Mouse (Mus musculus): ENCODE measurements around the gene Ap1g2. TPM values are rescaled to one million over a fixed set of nuclear protein-coding genes. Genes with fewer than 3 reads are reported as not detected.

Ap1g2 gene
- polyA plus RNA-seq, 1 experiment: 6.5 TPM

DNA sequence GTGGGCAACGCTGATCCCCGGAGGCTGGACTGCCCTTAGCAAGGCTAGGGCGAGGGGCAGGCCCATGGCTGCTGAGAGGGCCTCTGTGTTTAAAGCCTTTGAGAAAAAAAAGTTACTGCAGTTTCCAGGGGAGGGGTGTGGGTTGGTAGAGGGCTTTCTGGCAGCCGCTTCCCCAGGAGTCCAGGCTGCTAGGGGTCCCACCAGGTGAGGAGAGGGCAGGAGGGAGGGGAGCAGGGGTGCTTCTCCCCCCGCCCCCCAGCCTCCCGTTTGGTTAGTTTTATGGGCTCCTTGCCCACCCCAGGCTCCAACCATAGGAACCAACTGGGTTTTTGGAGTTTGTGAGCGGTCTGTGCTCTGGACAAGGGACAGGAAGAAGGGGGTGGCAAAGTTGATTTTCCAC lies 44.5 kb downstream of the Ap1g2 start:
- Histone ChIP-seq H3K79me2 (ENCODE audit: control insufficient read depth, insufficient read depth) (no peaks in the 10 kb centered on the region), H3ac (ENCODE audit: control insufficient read depth, insufficient read length) (no peak overlapping the region), H3K4me3 (no peak overlapping the region), H3K4me2 (ENCODE audit: low read depth) (peak overlapping the region; percentile 50), H3K27me3 (ENCODE audit: control insufficient read depth, insufficient read depth, insufficient read length) (no peaks in the 10 kb centered on the region), H3K36me3 (ENCODE audit: control insufficient read depth, insufficient read depth) (no peaks in the 10 kb centered on the region)
- TF ChIP-seq USF1 (IDR thresholded peaks at IDR 0.05; ENCODE audit: low read depth) (no peak), POLR2A (IDR thresholded peaks at IDR 0.05; ENCODE audit: insufficient read length, low read depth) (no peak), TCF3 (IDR thresholded peaks at IDR 0.05; ENCODE audit: insufficient read length, low read depth) (no peak), MYOD1 (IDR thresholded peaks at IDR 0.05; ENCODE audit: control insufficient read depth in 1 of 3, insufficient read length in 2 of 3, low read depth in 2 of 3) (no peak), REST (IDR thresholded peaks at IDR 0.05; ENCODE audit: insufficient read depth, insufficient read length) (no peak), POLR2AphosphoS2 (IDR thresholded peaks at IDR 0.05; ENCODE audit: insufficient read length, low read depth) (no peak), TCF12 (IDR thresholded peaks at IDR 0.05; ENCODE audit: insufficient read depth, poor library complexity, severe bottlenecking) (no peak), SRF (IDR thresholded peaks at IDR 0.05; ENCODE audit: control insufficient read depth, insufficient read length, low read depth) (no peak), MAX (IDR thresholded peaks at IDR 0.05; ENCODE audit: low read depth) (no peak), E2F4 (IDR thresholded peaks at IDR 0.05; ENCODE audit: insufficient read depth) (no peak), MYOG (IDR thresholded peaks at IDR 0.05; ENCODE audit: control insufficient read depth in 1 of 3, insufficient read depth in 1 of 3, insufficient read length in 2 of 3, low read depth in 2 of 3) (no peak), CEBPB (IDR thresholded peaks at IDR 0.05; ENCODE audit: insufficient read depth, poor library complexity, severe bottlenecking) (no peak)

DNA sequence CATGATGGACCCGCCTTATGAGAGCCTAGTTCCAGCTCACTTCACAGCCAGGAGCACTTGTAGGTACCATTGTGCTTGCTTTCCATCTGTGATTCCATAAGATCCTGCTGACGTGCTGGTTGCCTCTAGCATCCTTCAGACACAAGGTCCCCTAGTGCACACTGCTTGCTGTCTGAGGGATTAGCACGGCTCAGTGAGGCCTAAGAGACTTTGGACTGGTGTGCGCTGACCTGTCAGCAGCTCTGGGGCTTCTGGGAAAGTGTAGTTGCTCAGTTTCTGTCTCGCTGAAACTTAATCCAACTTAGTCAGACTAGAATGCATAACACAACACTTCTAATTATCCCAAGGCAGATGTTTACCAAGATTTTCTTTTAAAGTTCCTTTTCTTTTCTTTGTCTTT lies 46.5 kb downstream of the Ap1g2 start:
- Histone ChIP-seq H3K4me2 (ENCODE audit: low read depth) (no peak overlapping the region), H3K79me2 (ENCODE audit: control insufficient read depth, insufficient read depth) (no peaks in the 10 kb centered on the region), H3K27me3 (ENCODE audit: control insufficient read depth, insufficient read depth, insufficient read length) (no peaks in the 10 kb centered on the region), H3K36me3 (ENCODE audit: control insufficient read depth, insufficient read depth) (no peaks in the 10 kb centered on the region), H3ac (ENCODE audit: control insufficient read depth, insufficient read length) (no peak overlapping the region), H3K4me3 (no peak overlapping the region)
- no peak for TF ChIP-seq REST (IDR thresholded peaks at IDR 0.05; ENCODE audit: insufficient read depth, insufficient read length)
- no peak for TF ChIP-seq POLR2AphosphoS2 (IDR thresholded peaks at IDR 0.05; ENCODE audit: insufficient read length, low read depth)
- no peak for TF ChIP-seq MYOD1 (IDR thresholded peaks at IDR 0.05; ENCODE audit: control insufficient read depth in 1 of 3, insufficient read length in 2 of 3, low read depth in 2 of 3)
- no peak for TF ChIP-seq E2F4 (IDR thresholded peaks at IDR 0.05; ENCODE audit: insufficient read depth)
- no peak for TF ChIP-seq MAX (IDR thresholded peaks at IDR 0.05; ENCODE audit: low read depth)
- TF ChIP-seq USF1 (IDR thresholded peaks at IDR 0.05; ENCODE audit: low read depth): no peak
- TF ChIP-seq MYOG (IDR thresholded peaks at IDR 0.05; ENCODE audit: control insufficient read depth in 1 of 3, insufficient read depth in 1 of 3, insufficient read length in 2 of 3, low read depth in 2 of 3): no peak
- no peak for TF ChIP-seq CEBPB (IDR thresholded peaks at IDR 0.05; ENCODE audit: insufficient read depth, poor library complexity, severe bottlenecking)
- no peak for TF ChIP-seq POLR2A (IDR thresholded peaks at IDR 0.05; ENCODE audit: insufficient read length, low read depth)
- no peak for TF ChIP-seq SRF (IDR thresholded peaks at IDR 0.05; ENCODE audit: control insufficient read depth, insufficient read length, low read depth)
- TF ChIP-seq TCF3 (IDR thresholded peaks at IDR 0.05; ENCODE audit: insufficient read length, low read depth): no peak
- no peak for TF ChIP-seq TCF12 (IDR thresholded peaks at IDR 0.05; ENCODE audit: insufficient read depth, poor library complexity, severe bottlenecking)

DNA sequence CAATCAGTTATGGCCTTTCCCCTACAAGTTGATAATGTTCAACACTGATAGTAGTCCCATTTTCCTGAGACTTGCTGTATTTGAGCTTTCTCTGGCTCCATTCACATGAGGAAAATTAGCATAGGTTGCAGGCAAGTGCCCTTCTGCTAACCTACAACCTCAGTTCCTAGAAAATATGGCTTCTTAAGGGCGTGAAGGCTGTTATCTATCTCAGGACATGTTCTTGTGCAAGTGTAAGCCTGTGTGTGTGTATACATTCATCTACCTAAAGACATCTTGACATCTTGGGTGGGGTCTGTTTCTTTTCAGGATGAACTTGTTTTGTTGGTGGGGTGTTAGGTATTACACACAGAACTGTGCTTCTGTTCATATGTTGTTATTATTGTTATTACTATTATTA lies 47.4 kb downstream of the Ap1g2 start:
- Histone ChIP-seq H3K36me3 (ENCODE audit: control insufficient read depth, insufficient read depth) (no peaks in the 10 kb centered on the region), H3ac (ENCODE audit: control insufficient read depth, insufficient read length) (no peak overlapping the region), H3K27me3 (ENCODE audit: control insufficient read depth, insufficient read depth, insufficient read length) (no peaks in the 10 kb centered on the region), H3K79me2 (ENCODE audit: control insufficient read depth, insufficient read depth) (no peaks in the 10 kb centered on the region), H3K4me2 (ENCODE audit: low read depth) (no peak overlapping the region), H3K4me3 (no peak overlapping the region)
- TF ChIP-seq TCF12 (IDR thresholded peaks at IDR 0.05; ENCODE audit: insufficient read depth, poor library complexity, severe bottlenecking): no peak
- no peak for TF ChIP-seq CEBPB (IDR thresholded peaks at IDR 0.05; ENCODE audit: insufficient read depth, poor library complexity, severe bottlenecking)
- no peak for TF ChIP-seq TCF3 (IDR thresholded peaks at IDR 0.05; ENCODE audit: insufficient read length, low read depth)
- no peak for TF ChIP-seq POLR2AphosphoS2 (IDR thresholded peaks at IDR 0.05; ENCODE audit: insufficient read length, low read depth)
- no peak for TF ChIP-seq REST (IDR thresholded peaks at IDR 0.05; ENCODE audit: insufficient read depth, insufficient read length)
- no peak for TF ChIP-seq MYOD1 (IDR thresholded peaks at IDR 0.05; ENCODE audit: control insufficient read depth in 1 of 3, insufficient read length in 2 of 3, low read depth in 2 of 3)
- TF ChIP-seq MAX (IDR thresholded peaks at IDR 0.05; ENCODE audit: low read depth): no peak
- no peak for TF ChIP-seq SRF (IDR thresholded peaks at IDR 0.05; ENCODE audit: control insufficient read depth, insufficient read length, low read depth)
- no peak for TF ChIP-seq E2F4 (IDR thresholded peaks at IDR 0.05; ENCODE audit: insufficient read depth)
- TF ChIP-seq MYOG (IDR thresholded peaks at IDR 0.05; ENCODE audit: control insufficient read depth in 1 of 3, insufficient read depth in 1 of 3, insufficient read length in 2 of 3, low read depth in 2 of 3): no peak
- TF ChIP-seq USF1 (IDR thresholded peaks at IDR 0.05; ENCODE audit: low read depth): no peak
- TF ChIP-seq POLR2A (IDR thresholded peaks at IDR 0.05; ENCODE audit: insufficient read length, low read depth): no peak

DNA sequence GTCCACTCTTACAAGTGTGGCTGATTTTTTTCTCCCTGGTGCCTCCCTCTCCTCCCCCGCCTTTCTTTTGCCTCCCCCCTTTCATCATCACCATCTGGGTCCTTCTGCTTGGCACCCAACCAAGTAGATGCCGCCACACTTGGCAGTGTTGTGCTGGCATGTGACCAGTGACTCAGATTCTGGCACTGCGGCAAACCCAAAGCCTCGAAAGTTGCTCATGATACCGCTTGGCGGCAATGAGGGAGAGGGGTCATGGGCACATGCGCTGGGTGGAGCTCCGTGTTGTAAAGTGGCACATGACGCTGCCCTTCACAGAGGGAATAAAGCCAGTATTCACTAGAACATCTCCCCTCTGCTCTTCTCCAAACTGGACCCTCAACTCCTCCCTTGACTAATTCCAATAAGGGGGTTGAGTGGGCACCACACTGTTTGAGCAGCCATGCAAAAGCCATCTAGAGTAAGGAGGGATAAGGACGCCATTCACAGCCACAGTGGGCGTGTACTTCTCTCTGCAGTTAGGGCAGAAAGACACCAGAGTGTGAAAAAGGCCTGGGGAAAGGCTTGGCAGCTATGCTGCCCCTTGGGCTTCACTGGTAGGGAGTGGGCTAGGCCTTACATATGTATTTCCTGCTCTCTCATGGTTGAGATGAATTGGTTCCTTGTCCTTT lies 51.1 kb downstream of the Ap1g2 start:
- Histone ChIP-seq H3K4me2 (ENCODE audit: low read depth) (peak overlapping the region; percentile 52), H3K27me3 (ENCODE audit: control insufficient read depth, insufficient read depth, insufficient read length) (no peaks in the 10 kb centered on the region), H3K79me2 (ENCODE audit: control insufficient read depth, insufficient read depth) (no peaks in the 10 kb centered on the region), H3K4me3 (no peak overlapping the region), H3ac (ENCODE audit: control insufficient read depth, insufficient read length) (no peak overlapping the region), H3K36me3 (ENCODE audit: control insufficient read depth, insufficient read depth) (no peaks in the 10 kb centered on the region)
- TF ChIP-seq MAX (IDR thresholded peaks at IDR 0.05; ENCODE audit: low read depth) (peak; percentile 90), REST (IDR thresholded peaks at IDR 0.05; ENCODE audit: insufficient read depth, insufficient read length) (no peak), MYOD1 (IDR thresholded peaks at IDR 0.05; ENCODE audit: control insufficient read depth in 1 of 3, insufficient read length in 2 of 3, low read depth in 2 of 3) (peak in 2 of 3 experiments; percentile 55 to 68), MYOG (IDR thresholded peaks at IDR 0.05; ENCODE audit: control insufficient read depth in 1 of 3, insufficient read depth in 1 of 3, insufficient read length in 2 of 3, low read depth in 2 of 3) (peak in 1 of 3 experiments; percentile 36), CEBPB (IDR thresholded peaks at IDR 0.05; ENCODE audit: insufficient read depth, poor library complexity, severe bottlenecking) (peak; percentile 58; the same call in 1 of the 2 replicates), USF1 (IDR thresholded peaks at IDR 0.05; ENCODE audit: low read depth) (peak; percentile 92), TCF3 (IDR thresholded peaks at IDR 0.05; ENCODE audit: insufficient read length, low read depth) (no peak)
